Comparison of ENCODE assay signal across 17 mouse cellular contexts in the genomic region with DNA sequence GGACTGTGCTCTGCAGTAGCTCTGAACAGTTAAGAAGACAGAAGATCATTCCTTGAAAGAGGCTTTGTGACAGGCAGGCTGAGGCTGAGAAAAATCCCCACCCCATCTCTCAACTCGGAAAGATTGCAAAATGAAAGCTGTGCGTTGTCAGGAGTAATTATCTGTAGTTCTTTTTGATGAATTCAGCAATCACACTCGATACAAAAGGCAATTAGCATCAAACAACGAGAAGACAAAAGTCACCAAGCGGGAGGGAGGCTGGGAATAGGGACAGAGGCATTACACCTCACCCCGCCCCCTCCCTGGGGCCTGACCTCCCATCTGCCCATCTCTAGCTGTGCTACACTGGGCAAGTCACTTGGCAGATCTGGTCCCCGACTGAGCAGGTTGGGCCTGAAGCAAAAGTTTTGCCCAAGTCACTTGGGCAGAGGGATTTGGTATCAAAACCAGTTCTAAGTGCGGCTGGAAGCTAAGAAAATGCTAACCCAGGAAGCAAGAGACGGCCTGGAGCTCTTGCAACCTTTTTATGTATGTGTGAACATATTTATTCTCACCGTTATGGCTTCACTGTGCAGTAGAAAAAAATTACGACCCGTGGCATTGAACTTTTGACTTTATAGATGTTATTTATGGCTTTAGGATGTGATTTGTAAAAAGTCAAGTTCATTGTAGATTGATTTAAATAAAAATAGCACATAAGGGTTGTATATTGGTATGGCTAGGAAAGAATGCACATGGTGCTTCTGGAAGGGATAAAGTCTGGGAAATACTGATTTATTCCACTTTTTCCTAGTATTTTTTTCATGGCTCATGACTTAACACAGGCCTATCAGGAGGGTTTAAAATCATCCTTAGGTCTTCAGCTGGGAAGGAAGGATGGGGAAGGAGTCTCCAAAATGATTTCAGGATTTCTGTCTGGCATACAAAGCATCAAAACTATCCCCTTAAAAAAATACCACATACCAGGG. TPM values are rescaled to one million over a fixed set of nuclear protein-coding genes. Genes with fewer than 3 reads are reported as not detected.
DNase-seq lines count a peak whose midpoint lies in the region; ATAC-seq and TF ChIP-seq lines count a peak whose summit lies in the region.
"Had no signal": no experiment of that assay in that cellular context is flagged by ENCODE, and none has a peak within 500 bp of the region (broad histone marks: within the 10 kb centered on the region; RNA-seq: fewer than 3 reads in every experiment).

No protein-coding gene starts in this region.

- 27% methylated on average over 12 of the region's 12 CpGs for WGBS in kidney, embryonic 16.5 days
- WGBS in midbrain, embryonic 13.5 days = 38% methylated on average over 12 of the region's 12 CpGs

- H3K9me3 ChIP-seq in kidney, embryonic 16.5 days (ENCODE audit: low read length) = no peaks in the 10 kb centered on the region
- no peaks in the 10 kb centered on the region for H3K9me3 ChIP-seq in ES-E14 (ENCODE audit: control insufficient read depth, insufficient read depth, low read depth, low read length)
- H3K9me3 ChIP-seq in midbrain, embryonic 13.5 days = no peaks in the 10 kb centered on the region
- H3K9me3 ChIP-seq: heart, embryonic 10.5 days; lung, embryonic 15.5 days had no signal

- peak overlapping the region; percentile 5; the same call in 1 of the 2 replicates for H3K27ac ChIP-seq in kidney, embryonic 16.5 days (ENCODE audit: low read length)
- no peak overlapping the region for H3K27ac ChIP-seq in ES-E14 (ENCODE audit: insufficient read depth, low read depth, low read length, poor library complexity, severe bottlenecking)
- no peak overlapping the region for H3K27ac ChIP-seq in midbrain, embryonic 13.5 days
- H3K27ac ChIP-seq: heart, embryonic 10.5 days; lung, embryonic 15.5 days had no signal

- H3K36me3 ChIP-seq in kidney, embryonic 16.5 days (ENCODE audit: insufficient read depth, low read length) = no peaks in the 10 kb centered on the region
- no peaks in the 10 kb centered on the region for H3K36me3 ChIP-seq in ES-E14 (ENCODE audit: control insufficient read depth, insufficient read depth, low read length, poor library complexity, severe bottlenecking)
- no peaks in the 10 kb centered on the region for H3K36me3 ChIP-seq in midbrain, embryonic 13.5 days
- H3K36me3 ChIP-seq: heart, embryonic 10.5 days; lung, embryonic 15.5 days had no signal

- peaks cover 10% of the 10 kb centered on the region; the same call in 1 of the 2 replicates for H3K4me1 ChIP-seq in kidney, embryonic 16.5 days (ENCODE audit: insufficient read depth, low read length)
- 0 out of 4 replicates have a peak, but pooled peaks cover 0 to 2% of the 10 kb centered on the region in 2 experiments for H3K4me1 ChIP-seq in ES-E14 (ENCODE audit: control insufficient read depth in 2 of 2, insufficient read depth in 2 of 2, low read length in 2 of 2, poor library complexity in 1 of 2)
- peaks cover 11% of the 10 kb centered on the region for H3K4me1 ChIP-seq in midbrain, embryonic 13.5 days (replicated peaks)
- H3K4me1 ChIP-seq: heart, embryonic 10.5 days; lung, embryonic 15.5 days had no signal

- in situ Hi-C loops in ES-E14 (cut with MboI; ENCODE audit: low sequenced_read_pairs in 2 of 2, unreplicated experiment in 2 of 2) = no loop called here

- H3K4me2 ChIP-seq in kidney, embryonic 16.5 days (replicated peaks; ENCODE audit: low read depth, low read length) = no peak overlapping the region
- H3K4me2 ChIP-seq in midbrain, embryonic 13.5 days (replicated peaks) = 0 out of 2 replicates have a peak overlapping the region, but pooled peaks have one; percentile 7
- H3K4me2 ChIP-seq: lung, embryonic 15.5 days had no signal

- no peak overlapping the region for H3K4me3 ChIP-seq in kidney, embryonic 16.5 days (ENCODE audit: low read length)
- H3K4me3 ChIP-seq in ES-E14 (ENCODE audit: insufficient read depth in 1 of 2, low read depth in 1 of 2, low read length in 2 of 2, poor library complexity in 1 of 2, severe bottlenecking in 1 of 2) = no peak overlapping the region
- H3K4me3 ChIP-seq in midbrain, embryonic 13.5 days (replicated peaks) = no peak overlapping the region
- H3K4me3 ChIP-seq: heart, embryonic 10.5 days; lung, embryonic 15.5 days had no signal

- peak; percentile 26 for DNase-seq in embryo, embryonic 11 days
- no peak for DNase-seq in embryo, embryonic 10 days (ENCODE audit: low spot score)
- DNase-seq in kidney, postnatal 10 days = no peak
- peak; percentile 28 for DNase-seq in ES-E14 (ENCODE audit: low read depth, low spot score)
- DNase-seq in testis, postnatal 14 days (ENCODE audit: low spot score) = no peak
- DNase-seq in adrenal gland, postnatal 14 days = no peak
- DNase-seq: cerebellum, adult 18-20 months; gastrocnemius, postnatal 25 days; layer of hippocampus, postnatal 36 days; thymus, postnatal 25 days had no signal

- no peak overlapping the region for H3K9ac ChIP-seq in kidney, embryonic 16.5 days (replicated peaks; ENCODE audit: low read length)
- H3K9ac ChIP-seq in ES-E14 (ENCODE audit: insufficient read depth, low read depth, low read length, poor library complexity, severe bottlenecking) = no peak overlapping the region
- H3K9ac ChIP-seq in midbrain, embryonic 13.5 days (replicated peaks) = no peak overlapping the region
- H3K9ac ChIP-seq: lung, embryonic 15.5 days had no signal

- peak; percentile 59; the same call in 1 of the 2 replicates for ATAC-seq in kidney, embryonic 16.5 days (ENCODE audit: low FRiP score, low TSS enrichment)
- ATAC-seq in midbrain, embryonic 13.5 days = no peak
- ATAC-seq: Patski had no signal

- H3K27me3 ChIP-seq in kidney, embryonic 16.5 days (ENCODE audit: insufficient read depth, low read length) = no peaks in the 10 kb centered on the region
- no peaks in the 10 kb centered on the region for H3K27me3 ChIP-seq in midbrain, embryonic 13.5 days
- H3K27me3 ChIP-seq: CH12.LX; lung, embryonic 15.5 days had no signal

TF ChIP-seq in ES-E14, 5 proteins besides CTCF, POLR2A, EP300 and RAD21:
- TF ChIP-seq ZC3H11A (IDR thresholded peaks at IDR 0.05; ENCODE audit: borderline replicate concordance, low read depth, low read length) = no peak
- TF ChIP-seq ZNF384 (IDR thresholded peaks at IDR 0.05; ENCODE audit: low read depth, low read length) = no peak
- no peak for TF ChIP-seq CHD2 (IDR thresholded peaks at IDR 0.05; ENCODE audit: low read depth, low read length)
- TF ChIP-seq MAFK (IDR thresholded peaks at IDR 0.05; ENCODE audit: insufficient read depth, low read depth, low read length) = no peak
- no peak for TF ChIP-seq HCFC1 (IDR thresholded peaks at IDR 0.05; ENCODE audit: borderline replicate concordance, insufficient read depth, low read length)

RNA-seq across cellular contexts. Expression of gene Fam20a, which starts 29.8 kb away (rescaled TPM):
- polyA plus RNA-seq in kidney, embryonic 16.5 days (2015; fragmentation: Nextera tagmentation; extraction: Ambion mirVana) = 2.9 TPM in 2 replicates
- 0.45 and 0.58 TPM in 2 replicates for total RNA-seq in ES-E14 (2012; rRNA removed)
- polyA plus RNA-seq in midbrain, embryonic 13.5 days (2015; fragmentation: Nextera tagmentation; extraction: Ambion mirVana) = 2.1 and 2.2 TPM in 2 replicates
- total RNA-seq in adrenal gland, postnatal 14 days (2021) = 6.0 and 9.0 TPM in 2 replicates
- total RNA-seq: common myeloid progenitor, adult 5-6 weeks had no signal

Comparison
In these comparisons a context has a peak if more than half of its experiments do, and no peak if none do; other contexts are left out.
1. DNase-seq: peak in embryo, embryonic 11 days (single experiment) and ES-E14 (single experiment); none in embryo, embryonic 10 days (single experiment), kidney, postnatal 10 days (single experiment), testis, postnatal 14 days (single experiment) and adrenal gland, postnatal 14 days (single experiment).